Mouse (Mus musculus) liver, postnatal 0 days (tissue): ENCODE measurements at regions not wholly inside any gene's neighbourhood (a gene's known extent, or its start where the extent isn't known, plus 50 kb on each side); places are given as distances from the start of the nearest gene placed in this dataset.

Experiments used
- CTCF ChIP-seq: sonication (generic); IDR thresholded peaks from 2 replicates; pipeline ENCODE4 v1.5.1; 2016; ENCODE audit warnings: antibody characterized with exemption, low read depth
- EP300 ChIP-seq: IDR thresholded peaks from 2 replicates; pipeline ENCODE4 v1.6.1; 2016; ENCODE audit warnings: antibody characterized with exemption, low read depth, mild to moderate bottlenecking

GRCm38 (mm10) chr7:70606511-70606910 is 240.0 kb upstream of the Nr2f2 start:
- TF ChIP-seq EP300 (no peak), CTCF (no peak)
